Mouse (Mus musculus) adrenal gland, postnatal 14 days (tissue): ENCODE results near the gene Scaf11. TPM values are rescaled to one million over a fixed set of nuclear protein-coding genes. Genes with fewer than 3 reads are reported as not detected.
"Not testable (repeated sequence)": the region's sequence is repeated elsewhere in the genome, so short reads cannot be mapped to it uniquely, and the experiment has no call there.

ENCODE experiments used
- DNase-seq: peaks from one replicate; pipeline ENCODE4 v3.0.0; 2021; ENCODE audit warnings: mixed read lengths
- total RNA-seq: library from RNA; stranded (reverse); gene quantifications from 2 replicates; pipeline ENCODE4 v1.2.3, GENCODE M21; 2021

The Scaf11 gene
- total RNA-seq, 1 experiment from 2014 or later, result 70.4 TPM

DNA sequence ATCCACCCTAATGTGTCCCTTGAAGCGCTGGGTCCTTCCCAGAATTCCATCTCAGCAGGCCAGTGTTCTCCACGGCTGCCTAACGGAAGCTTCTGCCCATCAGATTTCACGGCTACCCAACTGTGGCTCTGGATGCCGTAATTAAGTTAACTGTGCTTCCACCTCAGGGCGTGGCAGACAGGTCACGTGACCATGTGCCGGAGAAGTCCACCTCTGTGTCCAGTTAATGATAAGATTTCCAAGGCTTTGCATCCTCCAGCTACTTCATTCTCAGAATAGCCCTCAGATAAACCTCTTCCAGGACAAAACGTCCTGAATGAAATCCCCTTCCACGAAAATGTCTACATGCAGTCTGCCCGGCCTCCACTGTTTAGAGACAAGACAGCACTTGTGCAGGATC is 4.4 kb upstream of the Scaf11 start:
- peak; percentile 28 for DNase-seq

DNA sequence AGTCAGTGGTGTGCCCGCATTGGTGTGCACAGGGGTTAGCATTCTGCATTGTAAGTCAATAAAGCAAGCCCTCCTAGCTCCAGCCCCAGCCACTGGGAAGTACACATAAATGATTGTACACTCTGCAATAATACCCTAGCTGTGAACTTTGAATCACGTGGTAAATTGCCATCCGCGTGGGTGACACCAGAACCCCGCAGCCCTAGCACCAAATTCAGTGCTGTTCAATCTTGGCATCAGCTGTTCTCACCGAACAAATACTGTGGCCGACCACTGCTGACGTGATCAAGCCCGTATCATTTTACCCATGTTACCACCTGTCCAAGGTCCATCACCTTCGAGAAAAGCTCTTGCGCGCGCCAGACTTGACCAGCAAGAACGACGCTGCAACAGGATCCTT is 3.2 kb upstream of the Scaf11 start:
- DNase-seq, result no peak

DNA sequence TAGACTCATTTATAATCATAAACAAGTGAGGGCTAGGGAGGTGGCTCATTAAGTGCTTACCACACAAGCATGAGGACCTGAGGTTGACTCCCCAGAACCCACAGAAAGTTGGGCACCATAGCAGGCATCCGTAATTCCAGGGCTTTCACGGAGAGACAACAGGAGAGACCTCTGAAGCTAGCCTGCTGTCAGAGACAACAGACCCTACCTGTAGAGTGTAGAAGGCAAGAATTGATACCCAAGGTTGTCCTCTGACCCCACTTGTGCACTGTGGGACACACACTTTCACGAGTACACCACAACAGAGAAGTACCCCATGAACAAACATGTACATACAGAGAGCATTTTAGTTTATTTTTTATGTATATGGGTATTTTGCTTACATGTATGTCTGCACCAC is 2.0 kb upstream of the Scaf11 start:
- no peak for DNase-seq

DNA sequence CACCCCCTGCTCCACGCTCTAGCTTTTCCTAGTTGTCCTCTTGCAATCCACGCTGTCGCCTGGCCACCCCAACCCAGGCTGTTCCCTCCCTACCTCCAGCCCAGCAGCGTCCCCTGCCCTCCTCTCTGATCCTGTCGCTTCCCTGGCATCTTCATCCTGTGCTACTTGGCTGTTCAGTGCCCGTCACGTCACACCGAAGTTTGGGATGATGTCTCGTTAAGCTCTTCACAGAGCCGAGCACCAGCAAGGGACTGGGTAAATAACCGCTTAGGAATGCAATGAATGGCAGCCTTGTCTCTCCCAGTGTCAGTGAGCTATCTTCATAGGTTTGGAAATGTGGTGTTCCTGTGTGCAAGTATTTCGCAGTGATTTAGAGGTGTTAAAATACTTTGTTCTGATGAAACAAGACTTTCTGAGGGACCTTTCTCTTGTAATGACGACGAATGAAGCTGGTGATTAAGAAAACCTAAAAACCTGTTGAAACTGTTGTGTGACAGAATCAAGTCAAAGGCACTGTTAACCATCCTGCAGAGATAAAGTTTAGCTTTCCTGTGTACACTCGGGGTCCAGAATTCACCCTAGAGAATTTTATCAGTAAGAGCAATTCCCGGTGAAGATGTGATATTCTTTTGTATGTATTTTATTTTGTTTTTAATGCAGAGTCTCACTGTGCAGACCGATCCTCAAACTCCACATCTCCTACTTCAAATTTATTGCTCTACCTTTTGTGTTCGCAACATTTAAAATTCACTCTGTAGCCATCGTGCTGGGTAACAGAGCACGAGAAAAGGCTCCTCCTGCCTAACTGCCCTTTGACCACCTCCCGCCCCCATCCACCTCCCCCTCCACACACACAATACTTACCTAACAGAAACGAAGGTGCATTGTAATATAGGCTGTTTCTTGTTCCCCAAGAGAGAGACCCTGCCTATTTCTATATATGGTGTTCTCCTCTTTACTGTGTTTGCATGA is 1.2 kb upstream of the Scaf11 start:
- no peak for DNase-seq

DNA sequence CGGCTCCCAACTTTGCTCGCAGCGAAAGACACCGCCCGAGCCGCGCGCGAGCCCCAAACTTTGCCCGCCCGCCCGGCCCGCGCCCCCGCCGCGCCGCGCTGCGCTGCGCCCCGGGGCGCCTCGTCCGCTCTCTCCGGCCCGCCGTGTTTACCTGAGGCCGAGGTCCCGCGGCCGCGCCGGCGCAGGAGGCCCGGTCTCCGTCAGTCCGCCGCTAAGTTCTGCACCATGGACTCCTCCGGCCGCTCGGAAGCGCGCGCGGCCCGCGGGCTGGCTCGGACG is 253 bp downstream of the Scaf11 start:
- DNase-seq, result no peak

DNA sequence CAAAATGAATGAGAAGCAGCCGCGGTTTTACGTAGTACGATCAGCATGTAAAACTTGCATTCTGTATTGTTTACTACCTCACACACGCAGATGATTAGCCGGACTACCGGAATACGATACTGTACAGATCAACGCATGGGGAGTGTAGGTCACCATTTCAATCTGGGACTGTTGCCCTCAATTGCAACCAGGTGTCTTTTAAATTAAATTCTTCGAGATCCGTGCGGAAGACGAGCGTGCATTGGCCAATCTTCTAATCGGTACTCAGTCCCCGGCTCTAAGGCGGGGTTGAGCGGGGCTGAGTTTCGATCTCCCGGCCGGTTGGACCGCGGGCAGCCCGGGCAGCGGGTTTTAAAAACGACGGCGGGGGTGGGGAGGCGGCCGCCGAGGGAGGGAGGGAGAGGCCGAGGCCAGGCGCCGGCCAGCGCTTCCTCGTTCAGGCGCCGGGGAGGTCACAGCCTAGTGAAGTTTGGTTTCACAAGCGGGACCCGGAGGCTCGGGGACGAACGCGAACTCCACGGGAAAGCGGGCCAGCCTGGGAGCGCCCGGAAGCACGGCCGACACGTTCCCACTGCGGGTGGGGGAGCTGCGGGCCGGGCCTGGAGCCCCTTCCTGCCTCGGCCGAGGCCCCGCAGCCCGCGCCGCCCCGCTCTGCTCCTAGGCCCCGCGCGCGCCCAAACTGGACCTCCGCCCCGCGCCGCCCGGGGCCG is 747 bp downstream of the Scaf11 start:
- peak; percentile 79 for DNase-seq

DNA sequence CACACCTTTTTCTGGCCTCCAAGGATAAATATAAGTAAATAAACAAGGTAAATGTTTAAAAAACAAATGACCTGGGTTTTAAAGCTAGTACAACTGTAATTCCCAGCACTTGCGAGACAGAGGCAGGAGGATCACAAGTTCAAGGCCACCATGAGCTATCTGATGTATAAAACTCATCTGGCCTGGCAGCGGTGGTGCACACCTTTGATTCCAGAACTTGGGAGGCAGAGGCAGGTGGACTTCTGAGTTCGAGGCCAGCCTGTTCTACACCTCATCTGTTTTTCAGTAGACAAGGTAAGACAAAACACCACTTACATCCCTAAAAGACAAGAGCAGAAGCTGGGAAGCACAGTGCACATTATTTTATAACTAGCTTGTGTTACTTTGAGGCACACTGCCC is 2.4 kb downstream of the Scaf11 start:
- no peak for DNase-seq

DNA sequence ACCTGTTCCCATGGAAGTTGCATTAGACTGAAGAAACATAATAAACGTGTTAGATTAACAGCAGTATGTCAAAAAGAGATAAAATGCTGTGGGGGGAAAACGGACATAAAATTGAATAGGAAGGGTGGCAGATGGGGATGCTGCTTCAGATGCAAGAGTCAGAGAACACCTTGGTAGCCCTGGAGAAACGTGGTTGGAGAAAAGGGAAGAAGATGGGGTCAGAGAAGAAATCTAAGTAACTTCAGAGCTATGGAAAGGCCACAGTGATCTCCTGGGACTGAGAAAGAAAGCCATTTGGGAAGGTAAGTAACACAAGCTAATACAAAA is 3.3 kb downstream of the Scaf11 start:
- DNase-seq, result no peak

DNA sequence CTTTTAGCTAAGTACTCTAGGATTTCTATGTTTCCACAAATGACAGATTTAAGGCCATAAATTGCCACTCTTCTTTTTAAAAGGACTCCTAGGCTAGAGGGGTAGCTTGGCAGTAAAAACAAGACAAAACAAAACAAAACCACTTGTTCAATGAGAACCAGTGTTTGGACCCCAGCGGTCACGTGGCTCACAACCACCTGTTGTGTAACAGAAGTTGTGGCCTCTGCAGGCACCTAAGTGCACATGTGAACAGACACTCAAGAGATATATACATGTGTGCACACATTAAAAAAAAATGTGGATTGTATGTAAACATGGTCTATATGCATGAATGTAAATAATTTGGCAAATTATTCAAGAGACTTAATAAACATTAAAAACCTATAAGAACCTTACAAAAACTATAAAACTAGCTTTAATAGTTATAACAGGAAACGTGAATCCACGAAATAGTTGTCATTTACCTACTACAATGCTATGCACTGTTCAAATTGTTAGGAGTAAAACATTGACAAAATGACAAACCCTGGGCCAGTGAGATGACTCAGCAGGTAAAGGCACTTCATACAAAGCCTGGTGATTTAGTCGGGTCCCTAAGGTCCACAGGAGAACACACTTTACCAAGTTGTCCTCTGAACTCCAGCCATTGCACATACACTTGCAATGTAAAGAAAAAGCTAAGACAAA is 3.8 kb downstream of the Scaf11 start:
- no peak for DNase-seq

DNA sequence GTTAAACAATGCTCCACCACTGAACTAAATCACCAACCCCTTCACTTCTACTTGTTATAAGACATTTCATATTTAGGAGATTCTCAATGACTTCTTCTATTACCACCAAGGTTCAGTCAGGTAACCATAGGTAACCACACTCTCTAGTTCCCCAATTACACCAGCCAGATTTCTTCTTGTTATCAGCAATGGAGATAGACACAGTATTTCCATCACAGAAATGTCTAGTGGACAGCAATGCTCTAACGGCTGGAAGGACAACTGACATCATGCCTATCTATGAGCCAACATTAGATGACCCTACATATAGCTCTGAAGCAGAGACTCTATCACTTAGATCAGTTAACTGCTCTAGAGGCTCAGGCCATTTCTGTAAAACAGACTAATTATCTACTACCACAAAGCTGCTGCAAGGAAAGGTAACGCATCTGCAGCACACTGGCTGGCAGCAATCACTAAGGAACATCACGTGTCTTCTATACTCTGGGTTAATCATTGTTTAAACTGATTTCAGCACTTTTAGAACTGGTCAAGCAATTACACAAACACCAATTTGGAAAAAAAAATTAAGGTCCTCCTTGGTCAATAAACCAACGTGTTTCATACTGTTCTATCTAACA is 4.9 kb downstream of the Scaf11 start:
- DNase-seq, result no peak

DNA sequence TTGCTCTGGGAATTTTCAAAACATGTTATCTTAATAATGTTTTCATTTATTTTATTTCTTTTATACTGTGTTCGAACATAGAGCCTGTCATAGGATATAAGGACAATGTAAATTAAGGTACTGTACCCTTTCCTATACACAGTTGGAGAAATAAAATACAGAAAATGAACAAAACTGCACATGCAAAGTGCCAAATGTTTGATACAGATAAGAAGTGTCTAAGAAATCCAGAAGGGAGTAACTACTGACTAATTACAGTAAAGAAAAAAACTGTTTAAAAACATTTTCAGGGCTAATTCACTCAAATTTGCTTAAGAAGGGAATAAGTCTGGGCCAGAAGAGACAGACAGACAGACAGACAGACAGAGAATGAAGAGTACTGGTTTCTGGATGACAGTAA is 7.3 kb downstream of the Scaf11 start:
- DNase-seq, result no peak

DNA sequence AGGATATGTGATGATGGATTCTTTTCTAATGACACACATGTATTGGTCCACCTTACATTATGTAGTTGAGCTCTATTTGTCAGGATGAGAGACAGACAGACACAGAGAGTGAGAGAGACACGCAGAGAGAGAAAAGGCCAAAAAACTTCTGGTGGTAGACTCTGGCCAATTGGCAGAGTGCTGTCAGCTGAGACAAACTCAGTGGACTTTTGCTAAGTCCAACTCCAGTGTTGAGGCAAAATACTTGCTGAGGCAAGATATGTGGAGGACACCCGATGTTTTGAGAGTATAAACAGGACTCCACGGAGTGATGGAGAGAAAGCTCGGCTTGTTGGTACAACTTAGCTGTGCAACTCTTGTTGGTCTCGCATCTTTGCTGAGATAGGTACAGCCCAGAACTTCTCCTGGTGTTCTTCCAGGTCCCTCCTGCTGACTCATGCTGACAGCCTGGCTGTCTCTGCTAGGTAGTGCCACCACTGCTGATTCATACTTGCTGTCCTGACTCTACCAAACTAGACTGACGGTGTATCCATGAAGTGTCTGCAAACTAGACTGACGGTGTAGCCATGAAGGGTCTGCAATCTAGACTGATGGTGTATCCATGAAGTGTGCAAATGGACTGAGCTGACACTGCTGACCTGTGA is 11.9 kb downstream of the Scaf11 start:
- peak; percentile 30 for DNase-seq

DNA sequence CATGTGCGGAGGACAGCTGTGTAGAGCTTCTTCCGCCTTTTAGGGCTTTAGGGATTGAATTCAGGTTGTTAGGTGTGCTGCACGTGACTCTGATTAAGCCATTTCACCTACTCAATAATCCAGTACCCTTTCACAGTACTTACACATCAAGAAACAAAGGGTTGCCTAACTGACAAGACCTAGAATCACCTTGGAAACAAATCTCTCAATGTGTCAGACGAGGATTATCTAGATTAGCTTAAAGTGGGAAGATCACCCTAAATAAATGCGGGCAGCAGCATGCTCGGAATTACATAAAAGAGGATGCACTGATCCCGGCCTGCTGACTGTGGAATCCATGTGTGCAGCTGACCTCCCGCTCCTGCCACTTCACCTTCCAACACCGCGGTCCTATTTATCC is 13.9 kb downstream of the Scaf11 start:
- no peak for DNase-seq

DNA sequence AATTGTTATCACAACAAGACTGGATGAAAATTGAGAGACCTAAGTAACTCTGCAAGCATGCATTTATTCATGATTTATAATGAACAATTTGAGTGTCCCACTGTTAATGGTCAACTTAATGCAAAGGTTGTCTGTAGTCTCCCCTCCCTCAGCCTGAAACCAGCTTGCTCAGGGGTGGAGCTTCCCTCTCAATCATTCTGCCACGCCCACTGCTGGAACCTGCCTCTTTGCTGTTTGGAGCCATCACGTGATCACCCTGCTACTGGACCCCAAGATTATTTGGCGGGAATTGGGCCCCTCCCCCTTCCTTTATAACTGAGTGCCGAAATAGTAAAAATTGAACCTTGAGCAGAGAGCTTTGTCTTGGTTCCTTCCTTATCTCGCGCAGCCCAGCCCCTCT is 19.2 kb downstream of the Scaf11 start:
- not testable (repeated sequence) for DNase-seq

DNA sequence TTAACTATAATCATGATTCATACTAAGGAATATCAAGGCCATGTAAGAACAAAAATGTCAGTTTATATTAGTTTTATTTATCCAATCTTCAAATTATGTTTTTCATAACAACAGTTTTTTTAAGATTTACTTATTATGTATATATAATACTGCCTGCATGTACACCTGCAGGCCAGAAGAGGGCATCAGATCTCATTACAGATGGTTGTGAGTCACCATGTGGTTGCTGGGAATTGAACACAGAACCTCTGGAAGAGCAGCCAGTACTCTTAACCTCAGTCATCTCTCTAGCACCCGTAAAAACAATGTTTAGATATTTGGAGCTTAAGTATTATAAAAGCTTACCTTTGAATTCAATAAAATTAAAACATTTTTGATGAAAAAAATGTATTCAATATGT is 26.4 kb downstream of the Scaf11 start:
- no peak for DNase-seq

DNA sequence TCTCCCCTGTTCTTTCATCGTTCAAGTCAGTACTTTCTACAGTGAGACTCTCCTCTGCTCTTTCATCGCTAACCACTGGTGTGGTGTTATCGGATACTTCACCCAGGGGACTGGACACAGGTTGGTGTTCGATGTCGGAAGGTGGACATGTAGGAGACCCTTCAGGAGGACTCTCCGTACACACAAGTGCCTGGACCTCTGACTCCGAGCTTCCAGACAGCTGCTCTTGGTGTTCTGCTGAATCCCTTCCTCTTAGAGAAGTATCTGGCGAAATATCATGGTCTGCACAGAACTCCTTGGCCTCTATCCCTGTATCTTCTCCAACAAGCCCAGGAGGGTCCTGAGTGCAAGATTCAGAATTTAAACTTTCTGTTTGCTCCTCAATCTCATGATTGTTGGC is 40.7 kb downstream of the Scaf11 start:
- DNase-seq, result no peak

DNA sequence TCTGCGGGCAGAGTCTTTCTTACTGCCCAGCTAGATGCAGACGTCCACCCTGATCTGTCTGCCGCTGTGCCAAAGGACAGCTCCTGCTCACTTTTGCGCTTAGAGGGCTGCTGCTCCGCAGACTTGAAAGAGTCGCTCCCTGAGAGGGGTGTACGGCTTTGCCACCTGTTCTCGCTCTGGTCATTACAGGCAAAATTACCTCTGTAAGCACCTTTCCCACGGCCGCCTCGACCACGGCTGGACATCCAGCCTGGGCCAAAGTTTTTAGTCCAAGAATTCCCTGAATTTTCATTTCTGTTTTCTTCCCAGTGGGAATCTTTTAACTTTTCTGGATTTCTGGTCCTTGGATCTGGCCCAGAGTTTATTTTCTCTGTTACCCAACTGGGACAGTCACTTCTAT is 42.5 kb downstream of the Scaf11 start:
- DNase-seq, result no peak

DNA sequence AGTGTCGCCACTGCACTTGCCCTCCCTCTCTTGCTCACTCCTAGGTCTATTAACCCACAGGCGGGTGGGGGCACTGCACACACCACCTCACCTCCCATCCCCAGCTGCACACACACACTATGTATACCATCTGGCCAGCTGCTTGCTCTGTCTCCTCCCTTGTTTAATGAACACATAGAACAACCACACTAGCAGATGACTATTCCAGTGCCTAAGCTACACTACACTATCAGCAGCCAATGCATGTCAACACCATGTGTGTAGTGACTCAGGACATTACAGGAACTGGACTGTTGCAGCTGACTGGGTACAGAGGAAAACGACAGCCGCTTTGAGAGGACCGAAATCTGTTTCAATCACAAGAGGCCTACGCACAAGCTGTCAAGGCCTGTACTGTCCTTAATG is 51.9 kb downstream of the Scaf11 start:
- no peak for DNase-seq

DNA sequence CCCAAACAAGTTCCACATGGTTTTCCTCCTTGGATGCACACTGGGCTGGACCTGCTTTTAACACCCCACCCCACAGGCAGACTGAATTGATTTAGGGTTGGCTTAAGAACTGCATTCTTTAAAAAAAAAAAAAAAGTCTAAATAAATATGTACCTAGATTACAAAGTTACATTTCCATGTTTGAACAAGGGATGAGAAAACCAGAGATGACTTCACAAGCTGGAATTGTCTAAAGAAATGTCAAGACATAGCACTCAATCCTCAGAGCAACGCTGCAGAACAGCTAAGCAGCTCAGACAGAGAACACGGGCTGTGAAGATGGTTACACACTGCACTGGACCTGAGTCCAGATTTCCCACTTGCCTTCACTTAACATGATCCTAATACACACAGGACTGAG is 53.5 kb downstream of the Scaf11 start:
- no peak for DNase-seq

DNA sequence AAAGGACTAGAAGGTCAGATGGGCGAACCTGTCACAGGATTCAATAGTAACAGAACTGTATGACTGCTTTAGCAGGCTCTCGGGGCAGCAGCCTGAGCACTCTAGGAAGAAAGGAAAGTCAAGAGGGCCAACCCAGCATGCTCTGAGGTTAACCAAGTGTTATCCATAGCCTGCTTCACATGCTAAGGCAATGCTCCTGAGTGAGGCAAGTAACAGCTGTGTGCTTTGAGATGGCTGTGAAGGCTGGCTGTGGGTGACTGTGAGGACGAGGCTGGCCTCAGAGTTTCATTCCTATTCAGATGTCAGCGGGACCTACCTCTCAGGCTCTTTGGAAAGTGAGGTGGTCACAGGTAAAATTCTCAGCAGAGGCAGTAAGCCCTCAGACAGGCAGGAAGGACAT is 54.4 kb downstream of the Scaf11 start:
- no peak for DNase-seq

DNA sequence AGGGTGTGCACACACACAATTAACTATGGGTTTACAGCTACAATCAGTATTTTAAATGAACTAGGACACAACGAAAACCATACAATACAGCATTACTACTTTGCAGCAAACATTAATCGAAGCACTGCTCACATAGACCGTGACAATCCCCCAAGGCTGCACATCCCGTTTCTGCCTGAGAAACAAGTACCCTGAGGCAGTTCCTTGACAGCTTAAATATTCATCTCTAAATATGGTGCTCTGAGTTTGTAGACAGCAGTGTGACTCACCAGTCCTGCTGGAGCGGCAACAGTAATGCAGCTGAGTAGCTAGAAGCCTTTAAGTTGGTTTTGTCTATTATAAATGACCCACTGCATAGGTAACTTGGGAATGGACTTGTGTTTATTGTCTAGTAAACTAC is 55.1 kb downstream of the Scaf11 start:
- no peak for DNase-seq

DNA sequence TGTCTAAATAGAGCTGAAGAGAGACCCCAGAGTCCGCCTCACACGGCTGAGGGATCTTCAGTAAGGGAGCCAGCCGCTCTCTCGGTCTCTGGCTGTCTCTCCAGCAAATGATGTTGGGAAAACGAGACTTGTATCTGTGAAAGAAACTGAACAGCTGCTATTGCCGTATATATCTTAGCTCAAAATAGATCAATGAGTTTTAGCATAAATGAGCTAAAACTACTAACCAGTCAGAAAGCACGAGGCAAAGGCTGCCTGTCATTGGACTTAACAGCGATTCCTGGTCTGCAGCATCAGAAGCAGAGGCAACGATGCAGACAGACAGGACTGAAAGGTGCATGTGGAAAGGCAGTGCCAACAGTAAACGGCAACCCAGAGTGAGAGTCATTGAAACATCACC is 62.3 kb downstream of the Scaf11 start:
- DNase-seq, result no peak
